Mouse (Mus musculus) spleen, postnatal 36 days (tissue): ENCODE results near the gene Psmd9.

Experiments
- DNase-seq, 2 experiments: peaks; one replicate each; pipeline ENCODE4 v3.0.0; 2022; ENCODE audit warnings: low spot score in 2 of 2, mixed read lengths in 1 of 2

Gene Psmd9

DNA sequence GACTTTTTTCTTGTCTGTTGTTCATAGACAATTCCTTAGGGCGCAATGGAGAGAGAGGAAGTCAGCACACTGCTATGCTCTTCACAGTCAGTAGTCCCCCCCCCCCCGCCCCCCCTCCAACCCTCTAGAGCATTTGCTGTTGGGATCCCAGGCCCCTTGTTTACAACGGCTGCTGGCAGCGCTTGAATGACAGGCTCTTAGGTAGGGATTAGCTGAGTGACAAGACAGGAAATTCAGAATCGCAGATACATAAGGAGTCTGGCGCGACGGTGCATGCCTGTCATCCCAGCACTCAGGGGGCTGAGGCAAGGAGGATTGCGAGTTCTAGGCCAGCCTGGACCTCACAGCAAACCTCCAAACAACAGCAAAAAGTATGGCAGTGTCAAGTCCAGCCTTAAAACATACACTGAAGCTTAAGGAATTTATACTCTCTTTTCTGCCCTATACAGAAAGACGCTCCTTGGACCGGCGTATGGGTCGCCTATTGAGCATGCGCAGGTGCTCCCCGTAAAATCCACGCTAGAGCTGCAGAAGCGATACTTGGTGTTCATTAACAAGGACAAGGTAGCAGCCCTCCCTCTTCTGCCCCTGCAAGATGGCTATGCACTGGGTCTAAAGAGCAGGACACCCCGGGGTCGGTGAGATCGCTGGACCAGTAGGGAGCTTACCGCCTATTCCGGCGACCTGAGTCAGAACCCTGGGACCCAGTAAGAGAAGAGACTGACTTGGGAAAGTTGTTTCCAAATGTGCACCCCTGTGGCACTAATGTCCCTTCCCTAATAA lies 128.0 kb downstream of the Psmd9 start:
- DNase-seq, result no peak

DNA sequence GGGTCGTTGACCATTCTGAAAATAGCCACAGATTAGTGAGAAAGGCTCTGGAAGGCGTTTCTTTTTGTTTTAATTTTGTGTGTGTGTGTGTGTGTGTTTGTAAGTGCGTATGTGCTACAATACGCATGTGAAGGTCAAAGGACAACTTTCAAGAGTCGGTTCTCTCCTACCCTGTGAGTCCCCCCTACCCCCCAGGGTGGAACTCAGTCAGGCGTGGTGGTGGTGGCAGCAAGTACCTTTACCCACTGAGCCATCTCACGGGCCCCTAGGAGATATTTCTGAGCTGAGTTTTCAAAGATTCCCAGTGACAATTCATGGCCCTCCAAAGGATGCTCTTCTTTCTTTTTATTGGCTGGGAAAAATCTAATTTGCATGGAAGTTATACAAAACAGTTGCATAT lies 128.6 kb downstream of the Psmd9 start:
- DNase-seq, result no peak

DNA sequence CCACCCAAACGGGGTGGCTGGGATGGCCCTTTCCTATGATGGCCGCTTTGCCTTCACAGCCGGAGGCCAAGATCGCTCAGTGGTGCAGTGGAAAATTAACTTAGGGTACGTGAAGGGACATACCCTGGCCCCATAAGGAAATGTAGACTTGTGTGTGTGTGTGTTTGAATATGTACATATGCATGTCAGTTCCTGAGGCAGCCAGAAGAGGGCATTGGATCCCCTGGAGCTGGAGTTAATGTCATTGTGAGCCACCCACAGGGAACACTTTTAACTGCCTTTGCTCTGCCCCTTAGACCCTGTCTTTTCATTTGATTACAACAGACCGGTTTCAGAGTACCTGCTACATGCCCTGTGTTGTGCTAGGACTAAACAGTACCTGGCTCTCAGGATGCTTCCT lies 129.3 kb downstream of the Psmd9 start:
- no peak for DNase-seq
